Mouse (Mus musculus) thymus, postnatal 0 days (tissue): ENCODE data around the gene Pxmp2. TPM values are rescaled to one million over a fixed set of nuclear protein-coding genes. Genes with fewer than 3 reads are reported as not detected.

Experiments
- DNase-seq: peaks from one replicate; pipeline ENCODE4 v3.0.0-alpha.2; 2015; ENCODE audit warnings: low spot score
- polyA plus RNA-seq: library from polyadenylated mRNA; unstranded; fragments of >200 nt; fragmentation: Nextera tagmentation; extraction: Ambion mirVana; gene quantifications from 2 replicates; pipeline ENCODE4 v1.2.1, GENCODE M21; 2015

The Pxmp2 gene
- 7.6 and 9.1 TPM in 2 replicates for polyA plus RNA-seq

GRCm38 (mm10) chr5:110285770-110286445 lies at the start of gene Pxmp2, which contains the start of gene Pole:
Gene Pxmp2, minus strand, starts transcription at chr5:110286186.
Gene Pole, plus strand, starts transcription at chr5:110286306.
- DNase-seq: peak; percentile 88

- no peak for DNase-seq
Measured at GRCm38 (mm10) chr5:110330508-110330907, 44.5 kb upstream of the Pxmp2 start.

- no peak for DNase-seq
Measured at GRCm38 (mm10) chr5:110313127-110313526, 27.1 kb upstream of the Pxmp2 start.

GRCm38 (mm10) chr5:110308861-110309260 lies 22.9 kb upstream of the Pxmp2 start:
- no peak for DNase-seq

GRCm38 (mm10) chr5:110300591-110300990 lies 14.6 kb upstream of the Pxmp2 start:
- no peak for DNase-seq

GRCm38 (mm10) chr5:110296637-110297036 lies 10.7 kb upstream of the Pxmp2 start:
- DNase-seq: no peak

- DNase-seq: no peak
Measured at GRCm38 (mm10) chr5:110291649-110292048, 5.7 kb upstream of the Pxmp2 start.

- DNase-seq: no peak
Measured at GRCm38 (mm10) chr5:110287084-110287475, 1.1 kb upstream of the Pxmp2 start.

GRCm38 (mm10) chr5:110286446-110287083 lies 579 bp upstream of the Pxmp2 start:
- DNase-seq: no peak

GRCm38 (mm10) chr5:110285156-110285555 lies 830 bp downstream of the Pxmp2 start:
- DNase-seq: peak; percentile 21

- peak; percentile 76 for DNase-seq
Measured at GRCm38 (mm10) chr5:110284536-110284935, 1.4 kb downstream of the Pxmp2 start.

GRCm38 (mm10) chr5:110281984-110282383 lies 4.0 kb downstream of the Pxmp2 start:
- no peak for DNase-seq

GRCm38 (mm10) chr5:110276910-110277309 lies 9.1 kb downstream of the Pxmp2 start:
- DNase-seq: no peak

- no peak for DNase-seq
Measured at GRCm38 (mm10) chr5:110276391-110276790, 9.6 kb downstream of the Pxmp2 start.

GRCm38 (mm10) chr5:110274846-110275245 lies 11.1 kb downstream of the Pxmp2 start:
- DNase-seq: no peak

- DNase-seq: peak; percentile 18
Measured at GRCm38 (mm10) chr5:110274147-110274546, 11.8 kb downstream of the Pxmp2 start.

- DNase-seq: no peak
Measured at GRCm38 (mm10) chr5:110270242-110270641, 15.7 kb downstream of the Pxmp2 start.

- DNase-seq: peak; percentile 90
Measured at GRCm38 (mm10) chr5:110269141-110270101, 16.6 kb downstream of the Pxmp2 start, which contains the start of gene Pgam5. Gene Pgam5, minus strand, starts transcription at chr5:110269913.

- DNase-seq: no peak
Measured at GRCm38 (mm10) chr5:110266941-110267340, 19.0 kb downstream of the Pxmp2 start.

- no peak for DNase-seq
Measured at GRCm38 (mm10) chr5:110244091-110244490, 41.9 kb downstream of the Pxmp2 start.

- no peak for DNase-seq
Measured at GRCm38 (mm10) chr5:110232346-110232745, 53.6 kb downstream of the Pxmp2 start.

GRCm38 (mm10) chr5:110231638-110232037 lies 54.3 kb downstream of the Pxmp2 start:
- DNase-seq: peak; percentile 7
